Mouse (Mus musculus) left cerebral cortex, adult 2 months (tissue): ENCODE data around the gene Farsa. TPM values are rescaled to one million over a fixed set of nuclear protein-coding genes. Genes with fewer than 3 reads are reported as not detected.

ENCODE experiments used
- DNase-seq, 2 experiments: peaks; one replicate each; pipeline ENCODE4 v3.0.0; 2021 to 2022; ENCODE audit warnings: low spot score in 2 of 2, mixed read lengths in 1 of 2; ENCODE audit errors: extremely low spot score in 1 of 2
- H3K27ac ChIP-seq: fragments of 200-600 bp; 2 replicates; pipeline ENCODE4 v1.8.1; 2022
- H3K4me3 ChIP-seq: fragments of 200-600 bp; 2 replicates; pipeline ENCODE4 v1.8.1; 2022
- CTCF ChIP-seq: fragments of 200-600 bp; IDR thresholded peaks from 2 replicates; pipeline ENCODE4 v1.8.1; 2022; ENCODE audit warnings: antibody characterized with exemption, mild to moderate bottlenecking, moderate library complexity
- intact Hi-C: fragments of 180-260 bp; cut with DNase I; formaldehyde crosslinking; loops from one replicate; pipeline ENCODE4 v1.15.1; 2025
- total RNA-seq, 2 experiments: library from RNA; stranded (reverse); gene quantifications; 2 replicates each; pipeline ENCODE4 v1.2.3; 2021

Gene Farsa
- total RNA-seq, 2 experiments from 2014 or later, result 49.8 to 50.1 TPM

DNA sequence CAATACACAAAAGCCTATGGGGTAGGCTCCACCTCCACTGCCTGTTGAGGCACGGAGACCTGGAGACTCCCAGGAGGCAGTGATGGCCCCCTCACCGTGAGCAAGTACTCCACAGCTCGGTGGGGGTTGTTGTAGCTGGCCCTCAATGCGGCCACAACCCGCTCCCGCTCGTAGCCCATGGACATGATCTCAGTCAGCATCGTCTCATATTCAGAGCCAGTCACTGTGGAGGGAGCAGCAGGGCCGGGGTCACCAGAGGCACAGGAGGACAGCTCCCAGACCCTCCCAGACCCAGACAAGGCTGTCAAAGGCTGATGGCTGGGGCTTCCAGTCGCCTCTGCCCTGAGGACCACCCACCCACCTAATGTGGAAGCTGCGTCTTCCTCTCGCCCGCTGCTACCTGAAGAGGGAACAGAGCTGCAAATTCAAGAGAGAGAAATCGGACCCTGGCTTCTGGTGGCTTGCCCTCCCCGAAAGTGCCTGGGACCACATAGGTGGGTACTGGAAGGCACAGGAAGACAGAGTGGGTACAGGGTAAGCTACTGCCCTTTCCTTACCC, 18.8 kb upstream of the Farsa start:
- TF ChIP-seq CTCF, result no peak
- no peak for DNase-seq
- Histone ChIP-seq H3K27ac (no peak overlapping the region), H3K4me3 (no peak overlapping the region)
- intact Hi-C loops, result no loop called here

DNA sequence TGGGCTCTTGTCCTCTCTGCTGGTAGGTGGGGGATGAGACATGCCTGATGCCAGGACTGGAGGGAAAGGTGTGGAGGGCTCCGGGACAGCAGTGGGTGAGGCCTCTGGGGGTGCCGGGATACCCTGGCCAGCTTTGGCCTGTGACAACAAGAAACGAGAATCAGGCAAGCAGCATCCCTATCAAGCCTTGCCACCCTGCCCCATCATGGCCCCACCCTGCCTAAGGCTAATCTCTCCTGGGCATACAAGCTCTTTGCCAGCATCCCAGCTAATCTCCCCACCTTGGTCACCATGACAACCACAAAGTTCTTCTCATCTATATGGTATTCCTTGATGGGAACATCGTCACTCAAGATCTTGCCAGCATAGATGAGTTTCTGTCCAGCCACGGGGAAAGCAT, 18.3 kb upstream of the Farsa start:
- TF ChIP-seq CTCF, result no peak
- H3K4me3 ChIP-seq, result no peak overlapping the region
- intact Hi-C loops, result no loop called here
- no peak for DNase-seq
- no peak overlapping the region for H3K27ac ChIP-seq

- TF ChIP-seq CTCF, result no peak
- no peak overlapping the region for H3K27ac ChIP-seq
- no peak for DNase-seq
- H3K4me3 ChIP-seq, result peak overlapping the region; percentile 99
- intact Hi-C loops, result no loop called here
Measured at GRCm38 (mm10) chr8:84839411-84839810, 17.4 kb upstream of the Farsa start.

GRCm38 (mm10) chr8:84839875-84840247, 16.9 kb upstream of the Farsa start:
- DNase-seq, result no peak
- Histone ChIP-seq H3K4me3 (peak overlapping the region; percentile 99), H3K27ac (peak overlapping the region; percentile 89)
- intact Hi-C loops, result no loop called here
- TF ChIP-seq CTCF, result no peak

GRCm38 (mm10) chr8:84840248-84840999, 16.4 kb upstream of the Farsa start, which contains the start of gene Rad23a:
Gene Rad23a, minus strand, starts transcription at chr8:84840665.
- intact Hi-C loops, result no loop called here
- peak; percentile 91 to 92 for DNase-seq
- peak within 1 kb of the TSS; percentile 99 for H3K4me3 ChIP-seq
- TF ChIP-seq CTCF, result no peak; the same call in 1 of the 2 replicates
- peak within 1 kb of the TSS; percentile 89 for H3K27ac ChIP-seq

GRCm38 (mm10) chr8:84841514-84841913, 15.3 kb upstream of the Farsa start:
- H3K4me3 ChIP-seq, result no peak overlapping the region
- TF ChIP-seq CTCF, result no peak
- intact Hi-C loops, result no loop called here
- H3K27ac ChIP-seq, result no peak overlapping the region
- DNase-seq, result no peak

DNA sequence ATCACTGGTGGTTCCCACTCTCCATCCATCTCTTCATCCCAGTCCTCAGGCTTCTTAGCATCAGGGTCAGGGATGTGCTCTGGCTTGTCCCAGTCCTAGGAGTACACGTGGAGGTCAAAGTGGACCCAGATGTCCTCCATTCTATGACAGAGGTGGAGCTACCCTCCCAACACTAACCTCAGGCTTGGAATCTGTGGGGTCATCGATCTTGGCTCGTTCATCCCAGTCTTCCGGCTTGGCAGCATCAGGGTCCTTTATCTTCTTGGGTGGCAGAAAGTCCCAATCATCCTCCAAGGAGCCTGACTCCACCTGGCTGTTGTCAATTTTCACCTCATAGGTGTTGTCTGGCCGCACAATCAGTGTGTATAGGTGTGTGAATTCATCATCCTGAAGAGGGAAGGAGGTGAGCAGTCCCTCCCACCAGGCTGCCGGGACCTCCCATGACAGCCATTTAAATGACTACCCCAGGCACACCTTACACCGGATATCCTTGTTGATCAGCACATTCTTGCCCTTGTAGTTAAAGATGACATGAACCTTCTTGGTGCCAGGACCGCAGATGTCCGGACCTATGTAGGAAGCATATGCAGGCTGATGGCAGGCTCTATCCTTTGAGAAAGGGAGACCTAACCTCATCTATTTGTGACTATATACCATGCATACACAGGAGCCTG, 12.3 kb upstream of the Farsa start:
- no peak for TF ChIP-seq CTCF
- DNase-seq, result no peak
- H3K4me3 ChIP-seq, result peak overlapping the region; percentile 100
- H3K27ac ChIP-seq, result no peak overlapping the region; the same call in 1 of the 2 replicates
- intact Hi-C loops, result no loop called here

GRCm38 (mm10) chr8:84845355-84846093, 11.3 kb upstream of the Farsa start:
- DNase-seq, result peak in 1 of 2 experiments; percentile 20
- intact Hi-C loops, result no loop called here
- peak; percentile 56 for TF ChIP-seq CTCF
- peak overlapping the region; percentile 99 for H3K27ac ChIP-seq
- H3K4me3 ChIP-seq, result peak overlapping the region; percentile 100

DNA sequence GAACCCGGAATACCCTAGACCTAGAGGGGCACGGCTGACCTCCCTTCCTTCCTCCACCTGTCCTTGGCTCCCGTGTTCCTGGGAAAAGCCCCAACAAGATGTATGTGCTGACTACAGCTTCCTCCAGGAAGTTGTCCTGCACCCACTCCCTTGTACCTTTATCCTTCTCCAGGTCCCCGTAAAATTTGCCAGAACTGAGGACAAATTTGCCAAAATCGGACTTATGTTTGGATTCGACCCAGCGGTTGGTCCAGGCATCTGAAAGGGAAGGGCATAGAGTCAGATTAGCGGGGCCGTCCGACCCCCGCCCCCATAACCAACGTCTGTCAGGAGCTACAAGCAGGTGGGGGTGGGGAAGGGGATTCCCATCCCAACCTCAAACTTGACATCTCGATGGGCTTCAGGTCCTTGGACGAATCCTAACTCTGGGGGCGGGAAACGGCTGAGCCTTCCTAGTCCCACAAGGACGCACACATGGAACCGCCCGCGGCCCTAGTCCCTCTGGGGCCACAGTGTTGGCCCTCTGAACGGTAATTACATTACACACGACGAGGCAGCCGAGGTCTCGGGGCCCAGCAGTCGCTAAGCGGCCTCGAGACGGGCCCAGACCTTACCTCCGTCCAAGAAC, 10.6 kb upstream of the Farsa start:
- intact Hi-C loops, result no loop called here
- DNase-seq, result no peak
- H3K27ac ChIP-seq, result peak overlapping the region; percentile 99
- no peak for TF ChIP-seq CTCF
- H3K4me3 ChIP-seq, result peak overlapping the region; percentile 100

DNA sequence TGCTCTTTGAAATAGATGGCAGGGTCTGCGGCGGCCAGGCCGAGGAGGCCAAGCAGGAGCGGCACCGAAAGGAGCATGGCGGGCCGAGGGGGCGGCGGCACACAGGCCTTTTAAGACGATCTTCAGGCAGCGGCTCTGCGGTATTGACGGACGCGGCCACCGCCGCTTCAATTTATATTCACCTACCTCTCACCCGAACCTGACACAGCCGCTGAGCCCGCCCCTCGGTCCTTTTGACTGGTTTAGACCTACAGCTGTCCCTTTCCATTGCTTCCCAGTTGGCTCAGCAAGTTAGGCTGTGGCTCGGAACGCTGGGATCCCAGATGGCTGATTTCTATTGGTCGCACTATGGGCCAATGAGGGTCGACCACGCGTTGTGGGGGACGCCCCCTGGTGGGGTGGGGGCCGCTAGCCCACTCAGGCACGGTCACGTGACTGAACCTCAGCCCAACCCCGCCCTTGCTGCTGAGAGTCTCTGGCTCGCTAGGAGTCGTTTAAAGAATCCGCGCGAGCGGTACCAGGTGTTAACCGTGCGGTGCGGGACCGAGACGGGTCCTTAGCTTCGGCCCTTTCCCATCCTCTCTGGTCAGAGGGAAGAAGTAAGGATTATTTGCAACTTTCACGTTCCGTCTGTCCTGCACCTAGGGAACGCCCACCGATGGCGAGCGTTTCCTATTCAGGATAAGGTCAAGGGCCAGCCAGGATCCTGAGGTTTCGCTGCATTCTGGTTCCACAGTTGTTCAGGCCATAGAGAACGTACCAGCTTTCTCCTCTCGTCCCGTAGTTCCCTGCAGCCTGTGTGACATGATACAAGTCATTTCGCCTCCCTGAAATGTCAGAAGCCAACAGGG, 9.8 kb upstream of the Farsa start, which contains the start of gene Calr:
Calr (minus strand) TSS at position 213 of the 851 bp plus-strand sequence.
- Histone ChIP-seq H3K27ac (peak within 1 kb of the TSS; percentile 99), H3K4me3 (peak within 1 kb of the TSS; percentile 100)
- DNase-seq, result peak; percentile 99
- intact Hi-C loops, result no loop called here
- peak; percentile 18 for TF ChIP-seq CTCF
